Mouse (Mus musculus) c-Kit-positive CD71-positive TER-119-negative erythroid progenitor cells, embryonic 14.5 days (primary cell): Measurements from ENCODE around the gene Spib.

Source experiments
- DNase-seq: peaks from one replicate; pipeline ENCODE4 v3.0.0-alpha.2; 2013; ENCODE audit warnings: low read depth

Gene Spib

GRCm38 (mm10) chr7:44526414-44527154 lies 5.3 kb downstream of the Spib start:
- DNase-seq, result no peak

- DNase-seq, result no peak
These were observed 6.6 kb downstream of the Spib start for GRCm38 (mm10) chr7:44525126-44525832.

GRCm38 (mm10) chr7:44524502-44524901 lies 7.4 kb downstream of the Spib start, which contains the start of gene Mybpc2:
Gene Mybpc2 (minus strand): TSS chr7:44524656.
- DNase-seq, result no peak

GRCm38 (mm10) chr7:44523056-44523455 lies 8.8 kb downstream of the Spib start:
- DNase-seq, result no peak

- no peak for DNase-seq
These were observed 10.2 kb downstream of the Spib start for GRCm38 (mm10) chr7:44521710-44522109.

GRCm38 (mm10) chr7:44520990-44521389 lies 10.9 kb downstream of the Spib start:
- no peak for DNase-seq

- no peak for DNase-seq
These were observed 12.5 kb downstream of the Spib start for GRCm38 (mm10) chr7:44519240-44519913.

- DNase-seq, result no peak
These were observed 24.4 kb downstream of the Spib start for GRCm38 (mm10) chr7:44507491-44507890.

- peak; percentile 50 for DNase-seq
These were observed 30.2 kb downstream of the Spib start for GRCm38 (mm10) chr7:44501563-44502115.

- no peak for DNase-seq
These were observed 31.8 kb downstream of the Spib start for GRCm38 (mm10) chr7:44500046-44500445.

GRCm38 (mm10) chr7:44498922-44499321 lies 32.9 kb downstream of the Spib start:
- no peak for DNase-seq

- DNase-seq, result no peak
These were observed 34.4 kb downstream of the Spib start for GRCm38 (mm10) chr7:44497361-44498055.

GRCm38 (mm10) chr7:44496771-44497109 lies 35.1 kb downstream of the Spib start:
- DNase-seq, result no peak

- peak; percentile 99 for DNase-seq
These were observed 35.7 kb downstream of the Spib start, which contains the start of the genes Emc10 and Fam71e1 for GRCm38 (mm10) chr7:44495992-44496770. Gene Emc10 (minus strand): TSS chr7:44496529. Gene Fam71e1 (plus strand): TSS chr7:44496581.

GRCm38 (mm10) chr7:44495086-44495485 lies 36.8 kb downstream of the Spib start:
- no peak for DNase-seq

GRCm38 (mm10) chr7:44494681-44495080 lies 37.2 kb downstream of the Spib start:
- DNase-seq, result no peak

- DNase-seq, result no peak
These were observed 39.6 kb downstream of the Spib start for GRCm38 (mm10) chr7:44492166-44492826.

- DNase-seq, result no peak
These were observed 40.5 kb downstream of the Spib start for GRCm38 (mm10) chr7:44491391-44491790.

GRCm38 (mm10) chr7:44490281-44490680 lies 41.6 kb downstream of the Spib start:
- no peak for DNase-seq

GRCm38 (mm10) chr7:44488545-44488944 lies 43.3 kb downstream of the Spib start:
- no peak for DNase-seq

- no peak for DNase-seq
These were observed 43.9 kb downstream of the Spib start for GRCm38 (mm10) chr7:44487936-44488335.
